Mouse (Mus musculus): ENCODE measurements around the gene Ntrk1.
A peak's percentile ranks its signal among the peaks of the same experiment; 100 is the strongest.

The Ntrk1 gene

DNA sequence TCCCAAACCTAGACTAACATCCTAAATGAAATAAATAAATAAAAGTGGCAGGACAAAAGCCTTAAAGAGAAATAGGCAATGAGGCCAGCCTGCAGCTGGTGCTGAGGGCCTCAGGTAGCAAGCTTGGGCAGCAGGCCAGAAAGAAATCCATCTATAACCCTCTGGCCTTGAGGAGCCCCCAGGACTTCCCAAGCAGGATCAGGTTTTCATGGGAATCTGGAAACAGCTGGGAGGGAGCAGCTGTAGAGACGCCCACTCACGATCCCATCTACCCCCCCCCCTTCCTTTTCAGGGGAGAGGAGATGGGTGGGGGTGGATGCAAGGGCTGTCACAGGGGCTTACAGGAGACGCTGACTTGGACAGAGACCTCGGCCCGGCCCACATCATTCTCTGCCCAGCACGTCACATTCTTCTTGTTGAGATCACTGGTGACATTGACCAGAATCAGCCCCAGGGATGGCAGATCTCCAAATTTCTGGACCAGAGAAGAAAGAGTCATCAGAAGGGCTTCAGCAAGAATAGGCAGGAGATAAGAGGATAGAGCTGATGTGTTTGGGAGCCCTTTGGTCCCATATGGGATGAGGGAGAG is 9.2 kb downstream of the Ntrk1 start:
- no peak for DNase-seq (ENCODE audit: low read depth, low spot score)

DNA sequence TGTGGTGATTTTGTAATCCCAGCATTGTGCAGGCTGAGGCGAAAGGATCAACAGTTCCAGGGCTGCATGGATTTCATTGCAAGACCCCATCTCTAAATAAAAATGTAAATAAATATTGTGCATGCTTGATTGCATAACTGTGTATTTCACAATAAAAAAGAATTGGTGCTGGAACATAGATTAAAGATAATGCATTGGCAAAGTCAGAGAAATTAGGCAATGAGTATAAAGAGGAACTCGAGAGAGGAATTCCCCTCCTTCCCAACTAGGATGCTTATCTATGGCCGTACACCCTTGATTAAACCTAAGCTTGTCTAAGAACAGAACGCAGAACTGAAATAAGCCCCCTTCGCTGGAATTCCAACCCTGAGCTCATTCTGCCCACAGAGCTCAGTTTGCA is 9.8 kb downstream of the Ntrk1 start:
- no peak for DNase-seq (ENCODE audit: low read depth, low spot score)

- DNase-seq (ENCODE audit: low read depth, low spot score), result no peak
Measured at GRCm38 (mm10) chr3:87783282-87784023, 11.5 kb downstream of the Ntrk1 start.

DNA sequence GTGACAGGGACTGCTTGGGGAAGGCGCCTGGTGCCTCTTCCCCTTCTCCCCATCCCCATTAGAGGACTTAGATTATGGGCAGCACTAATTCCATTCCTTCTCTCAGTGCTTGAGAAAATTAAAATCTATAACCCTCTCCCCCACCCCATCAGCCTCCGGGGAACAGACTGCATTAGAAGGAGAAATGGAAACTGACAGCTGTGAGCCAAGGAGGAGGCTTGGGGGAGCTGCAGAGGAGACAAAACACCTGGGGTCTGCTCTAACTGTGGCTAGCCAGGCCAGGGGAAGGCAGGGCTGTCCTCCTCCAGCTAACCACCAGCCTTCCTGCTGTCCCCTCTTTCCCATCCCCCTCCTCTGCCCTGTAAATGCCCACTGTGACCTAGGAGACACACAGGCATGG is 15.9 kb downstream of the Ntrk1 start:
- no peak for DNase-seq (ENCODE audit: low read depth, low spot score)

GRCm38 (mm10) chr3:87778283-87778682 is 16.7 kb downstream of the Ntrk1 start:
- DNase-seq (ENCODE audit: low read depth, low spot score), result no peak

DNA sequence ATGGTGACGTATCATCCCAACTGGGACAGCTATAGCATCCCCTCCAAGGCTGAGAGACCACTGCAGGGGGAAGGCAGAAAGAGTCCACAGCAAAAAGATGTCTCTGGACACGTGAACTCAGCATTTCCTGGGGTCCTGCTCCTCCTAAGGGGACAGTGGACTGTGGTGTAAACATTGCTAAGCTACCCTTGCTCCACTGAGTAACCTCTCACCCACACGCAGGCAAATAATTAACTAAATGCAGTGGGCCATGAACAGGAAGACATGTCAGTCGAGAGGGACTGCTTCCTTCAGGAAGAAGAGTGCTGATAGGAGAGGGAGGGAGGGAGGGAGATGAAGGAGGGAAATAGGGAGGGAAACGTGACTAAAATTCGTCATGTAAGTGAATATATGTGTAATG is 23.9 kb downstream of the Ntrk1 start:
- DNase-seq (ENCODE audit: low read depth, low spot score), result no peak

DNA sequence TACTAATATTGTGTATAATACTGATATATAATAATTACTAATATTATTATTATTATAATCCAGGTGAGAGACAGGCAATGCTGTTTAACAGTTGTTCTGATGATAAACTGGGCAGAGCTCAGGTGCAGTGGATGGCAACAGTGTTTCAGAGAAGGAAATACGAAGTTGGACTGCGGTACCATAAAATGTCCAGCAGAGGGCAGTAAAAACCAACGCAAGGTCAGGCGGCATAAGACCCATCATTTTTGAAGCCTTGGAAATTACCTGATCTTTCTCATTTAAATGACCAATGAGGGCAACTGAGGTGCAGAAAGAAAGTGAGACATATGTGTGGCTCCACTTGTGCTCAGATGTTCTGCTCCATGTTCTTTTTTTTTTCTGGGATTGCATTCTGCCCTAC is 24.7 kb downstream of the Ntrk1 start:
- no peak for DNase-seq (ENCODE audit: low read depth, low spot score)

- DNase-seq (ENCODE audit: low read depth, low spot score), result no peak
Measured at GRCm38 (mm10) chr3:87769506-87769905, 25.5 kb downstream of the Ntrk1 start.

GRCm38 (mm10) chr3:87768844-87769243 is 26.1 kb downstream of the Ntrk1 start:
- no peak for DNase-seq (ENCODE audit: low read depth, low spot score)

- DNase-seq (ENCODE audit: low read depth, low spot score), result no peak
Measured at GRCm38 (mm10) chr3:87768431-87768830, 26.5 kb downstream of the Ntrk1 start.

DNA sequence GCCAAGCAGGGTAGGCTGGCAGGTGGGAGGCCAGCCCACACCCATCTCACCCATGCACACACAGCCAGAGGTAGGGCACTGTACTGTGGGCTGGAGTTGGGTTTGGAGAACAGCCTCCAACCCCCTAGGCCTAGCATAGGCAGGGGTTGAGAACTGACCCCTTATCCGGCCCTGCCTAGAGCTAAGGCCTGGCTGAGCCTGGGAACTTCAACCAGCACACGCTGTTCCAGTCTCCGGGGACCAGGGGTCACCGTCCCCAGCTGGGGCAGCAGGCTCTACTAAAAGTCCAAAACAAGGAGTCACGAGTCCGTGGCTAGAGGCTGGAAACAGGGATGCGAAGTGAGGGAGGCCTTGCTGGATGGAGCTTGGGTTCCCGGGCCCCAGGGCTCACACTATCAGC is 27.2 kb downstream of the Ntrk1 start:
- DNase-seq (ENCODE audit: low read depth, low spot score), result no peak

DNA sequence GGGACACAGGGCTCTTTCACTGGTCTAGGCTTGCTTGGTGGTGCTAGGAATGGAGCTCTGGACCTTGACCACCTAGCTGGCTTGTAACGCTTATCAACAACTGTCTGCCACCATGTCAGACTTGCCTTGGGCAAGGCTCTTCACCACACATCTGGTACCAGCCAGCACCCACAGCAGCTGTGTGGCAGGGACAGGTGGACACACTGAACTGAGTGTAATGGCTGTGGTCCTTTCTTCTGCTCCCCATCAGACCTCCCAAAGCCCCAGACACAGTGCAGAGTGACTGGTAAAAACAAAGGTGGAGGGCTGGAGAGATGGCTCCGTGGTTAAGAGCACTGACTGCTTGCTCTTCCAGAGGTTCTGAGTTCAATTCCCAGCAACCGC is 28.7 kb downstream of the Ntrk1 start:
- no peak for DNase-seq (ENCODE audit: low read depth, low spot score)

GRCm38 (mm10) chr3:87765631-87766283 is 29.2 kb downstream of the Ntrk1 start:
- DNase-seq (ENCODE audit: low read depth, low spot score), result no peak

DNA sequence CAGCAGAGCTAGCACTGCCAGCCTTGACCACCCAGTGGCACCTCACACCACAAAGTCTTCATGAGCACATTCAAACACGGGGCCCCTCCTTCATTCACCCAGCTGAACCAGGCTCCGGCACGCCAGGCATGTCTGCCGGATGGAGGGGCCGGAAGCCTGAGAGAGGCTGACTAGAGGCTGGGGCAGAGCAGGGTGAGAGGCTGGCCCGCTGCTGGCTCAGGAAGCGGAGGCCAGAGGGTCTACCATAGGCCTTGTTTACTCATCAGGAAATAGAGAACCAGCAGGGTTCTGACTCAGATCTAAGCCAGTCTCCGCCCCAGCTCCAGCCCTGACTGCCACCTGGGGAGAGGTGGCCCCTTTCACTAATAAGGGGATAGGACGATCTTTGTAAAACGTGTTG is 29.9 kb downstream of the Ntrk1 start:
- no peak for DNase-seq (ENCODE audit: low read depth, low spot score)

GRCm38 (mm10) chr3:87764506-87764905 is 30.5 kb downstream of the Ntrk1 start:
- no peak for DNase-seq (ENCODE audit: low read depth, low spot score)

DNA sequence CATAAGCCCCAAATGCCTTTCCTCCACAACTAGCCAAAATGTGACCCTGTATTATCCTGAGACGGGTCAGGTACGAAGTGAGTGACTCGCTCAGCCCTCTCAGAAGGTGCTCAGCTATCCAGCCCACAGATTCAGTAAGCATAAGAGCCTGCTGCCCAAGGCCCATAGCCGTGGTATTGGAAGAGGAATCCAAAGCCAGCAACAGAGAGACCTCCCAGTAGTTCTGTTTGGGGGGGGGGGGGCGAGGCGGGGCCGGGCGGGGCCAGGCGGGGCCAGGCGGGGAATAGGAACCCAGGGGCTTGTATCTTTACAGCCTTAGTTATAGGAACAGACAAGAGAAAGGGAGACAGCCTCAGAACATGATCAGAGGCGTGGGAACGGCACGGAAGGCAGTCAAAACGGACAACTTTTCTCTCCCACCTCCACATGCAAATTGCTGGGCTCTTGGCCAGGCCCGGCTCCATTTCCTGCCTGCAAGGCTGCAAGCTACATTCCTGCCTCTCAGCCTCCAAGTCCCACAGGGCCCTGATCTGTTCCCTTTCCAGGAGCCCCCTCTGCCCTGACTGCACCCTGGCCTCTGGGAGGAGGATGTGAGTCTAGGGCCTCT is 31.2 kb downstream of the Ntrk1 start:
- no peak for DNase-seq (ENCODE audit: low read depth, low spot score)

DNA sequence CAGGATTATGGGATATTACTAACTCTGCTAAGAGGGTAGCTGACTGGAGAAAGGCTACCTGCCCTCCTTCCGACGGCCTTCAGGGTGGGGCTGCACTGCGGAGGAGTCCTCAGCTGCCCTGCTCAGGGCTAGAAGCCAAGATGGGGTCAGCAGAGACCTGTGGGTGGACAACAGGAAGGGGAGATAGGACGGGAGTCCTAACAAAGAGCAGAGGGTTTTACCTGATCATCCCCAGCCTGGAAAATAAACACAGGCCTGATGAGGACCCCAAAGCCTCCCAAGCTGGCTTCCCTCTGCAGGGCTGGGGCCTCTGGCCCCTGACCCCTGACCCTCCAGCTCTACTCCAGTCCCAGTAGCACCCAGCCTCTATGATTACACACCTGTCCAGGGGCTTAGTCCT is 31.8 kb downstream of the Ntrk1 start:
- DNase-seq (ENCODE audit: low read depth, low spot score), result no peak

- no peak for DNase-seq (ENCODE audit: low read depth, low spot score)
Measured at GRCm38 (mm10) chr3:87761408-87762375, 33.3 kb downstream of the Ntrk1 start.

- DNase-seq (ENCODE audit: low read depth, low spot score), result no peak
Measured at GRCm38 (mm10) chr3:87758641-87759040, 36.3 kb downstream of the Ntrk1 start.

- DNase-seq (ENCODE audit: low read depth, low spot score), result no peak
Measured at GRCm38 (mm10) chr3:87756488-87756887, 38.5 kb downstream of the Ntrk1 start.

- peak; percentile 26 for DNase-seq (ENCODE audit: low read depth, low spot score)
Measured at GRCm38 (mm10) chr3:87755964-87756363, 39.0 kb downstream of the Ntrk1 start.

DNA sequence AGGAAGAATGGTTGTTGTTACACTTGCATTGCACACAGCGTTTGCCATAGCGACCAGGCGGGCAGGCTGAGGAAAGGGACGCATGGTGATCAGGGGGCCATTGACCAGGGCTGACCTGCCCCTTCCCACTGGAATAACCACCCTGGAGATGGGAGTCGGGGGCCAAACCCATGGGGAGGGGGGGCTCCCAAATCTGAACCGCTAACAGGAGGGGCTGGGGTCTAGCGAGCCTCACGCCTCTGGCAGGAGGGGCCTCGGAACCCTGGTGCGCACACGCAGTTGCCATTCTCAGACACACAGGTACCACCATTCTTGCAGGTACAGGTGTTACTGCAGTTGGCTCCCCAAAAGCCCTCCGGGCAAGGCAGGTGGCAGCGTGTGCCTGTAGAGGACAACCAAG is 41.1 kb downstream of the Ntrk1 start:
- no peak for DNase-seq (ENCODE audit: low read depth, low spot score)

Measured in brain, embryonic 18.5 days (tissue).